Mouse (Mus musculus) lung, embryonic 16.5 days (tissue): Measurements from ENCODE around the gene Itga7. TPM values are rescaled to one million over a fixed set of nuclear protein-coding genes. Genes with fewer than 3 reads are reported as not detected.

Experiments used
- ATAC-seq: fragments of 200-750 bp; cut with Nextera tagmentation; 2 replicates; pipeline ENCODE4 v1.8.0; 2017; ENCODE audit warnings: low read depth, mild to moderate bottlenecking, moderate library complexity
- H3K27ac ChIP-seq: fragments of 300-500 bp; sonication (generic); 2 replicates; pipeline ENCODE4 v1.5.1; 2014; ENCODE audit warnings: mild to moderate bottlenecking, control low read depth, low read length
- H3K27me3 ChIP-seq: fragments of 300-500 bp; sonication (generic); 2 replicates; pipeline ENCODE4 v1.6.1; 2014; ENCODE audit warnings: low read depth, low read length, mixed read lengths; ENCODE audit not compliant: control insufficient read depth, insufficient read depth
- H3K36me3 ChIP-seq: fragments of 300-500 bp; sonication (generic); 2 replicates; pipeline ENCODE4 v1.6.1; 2014; ENCODE audit warnings: low read length; ENCODE audit not compliant: control insufficient read depth, insufficient read depth
- H3K4me1 ChIP-seq: fragments of 300-500 bp; sonication (generic); replicated peaks from 2 replicates; pipeline ENCODE4 v1.6.1; 2014; ENCODE audit warnings: low read length, mixed read lengths; ENCODE audit not compliant: control insufficient read depth, insufficient read depth
- H3K4me2 ChIP-seq: fragments of 300-500 bp; sonication (generic); 2 replicates; pipeline ENCODE4 v1.6.1; 2014; ENCODE audit warnings: low read depth, low read length, control low read depth
- H3K4me3 ChIP-seq: fragments of 300-500 bp; sonication (generic); 2 replicates; pipeline ENCODE4 v1.5.1; 2014; ENCODE audit warnings: mild to moderate bottlenecking, low read length, control low read depth
- H3K9ac ChIP-seq: fragments of 300-500 bp; sonication (generic); 2 replicates; pipeline ENCODE4 v1.6.1; 2014; ENCODE audit warnings: low read length, control low read depth
- H3K9me3 ChIP-seq: fragments of 300-500 bp; sonication (generic); 2 replicates; pipeline ENCODE4 v1.6.1; 2016; ENCODE audit warnings: low read length; ENCODE audit not compliant: control insufficient read depth
- WGBS: fragments of 180-500 bp; shearing (Covaris S2); extraction: QIAGEN DNeasy Blood & Tissue Kit; methylation state at CpG from one replicate; pipeline ENCODE4 v1.1.7; 2014; 5-methylcytosine and 5-hydroxymethylcytosine counted together
- polyA plus RNA-seq: library from polyadenylated mRNA; unstranded; fragments of >200 nt; fragmentation: Nextera tagmentation; extraction: Ambion mirVana; gene quantifications from 2 replicates; pipeline ENCODE4 v1.2.1, GENCODE M21; 2015

The Itga7 gene
- polyA plus RNA-seq, 1 experiment from 2014 or later: 8.5 TPM

DNA sequence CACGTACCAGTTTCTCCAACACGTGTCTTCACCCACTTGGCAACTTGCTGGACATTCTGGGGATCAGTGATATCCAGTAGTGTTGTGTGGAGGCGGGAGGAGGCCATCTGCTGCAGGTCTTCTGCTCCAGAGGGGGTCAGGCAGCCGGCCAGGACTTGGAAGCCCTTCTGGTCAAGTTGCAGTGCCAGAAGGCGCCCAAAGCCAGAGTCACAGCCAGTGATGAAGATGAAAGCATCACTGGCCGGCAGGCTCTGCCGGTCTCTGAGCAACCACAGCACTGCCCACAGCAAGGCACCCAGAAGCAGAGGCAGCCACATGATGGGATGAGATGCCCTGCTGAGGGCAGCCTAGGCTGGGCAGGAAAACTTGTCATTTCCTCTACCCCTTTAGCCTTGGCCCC, 15.4 kb upstream of the Itga7 start:
- Histone ChIP-seq H3K27ac (no peak overlapping the region), H3K36me3 (peaks cover 9% of the 10 kb centered on the region), H3K9me3 (no peaks in the 10 kb centered on the region), H3K27me3 (no peaks in the 10 kb centered on the region), H3K9ac (no peak overlapping the region), H3K4me1 (peaks cover 19% of the 10 kb centered on the region), H3K4me2 (no peak overlapping the region), H3K4me3 (no peak overlapping the region)
- no peak for ATAC-seq
- WGBS: 55% methylated on average over 7 of the region's 7 CpGs

DNA sequence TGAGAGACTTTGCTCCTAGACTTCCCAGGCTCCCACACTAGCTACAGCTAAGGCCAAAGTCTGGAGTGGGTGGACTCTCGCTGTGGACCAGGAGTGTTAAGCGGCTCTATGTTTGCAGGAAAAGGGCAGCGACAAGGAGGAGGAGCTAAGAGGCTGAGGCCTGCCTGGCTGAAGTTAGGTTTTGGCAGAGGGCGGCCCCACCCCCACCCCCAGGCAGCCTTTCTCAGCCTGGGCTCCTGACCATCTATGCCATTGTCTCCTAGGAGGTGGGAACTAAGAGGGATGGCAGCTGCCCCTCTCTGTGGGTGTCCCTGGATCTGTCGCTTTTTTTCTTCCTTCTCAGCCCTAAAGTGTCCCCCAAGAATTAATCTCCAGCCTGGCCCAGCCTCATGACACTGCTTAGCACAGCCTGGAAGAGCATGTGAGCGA, 14.4 kb upstream of the Itga7 start:
- no peak overlapping the region for H3K4me2 ChIP-seq
- 26% methylated on average over 6 of the region's 6 CpGs for WGBS
- no peak overlapping the region for H3K9ac ChIP-seq
- peaks cover 27% of the 10 kb centered on the region for H3K4me1 ChIP-seq
- H3K4me3 ChIP-seq: no peak overlapping the region
- peaks cover 7% of the 10 kb centered on the region for H3K36me3 ChIP-seq
- peak overlapping the region; percentile 48 for H3K27ac ChIP-seq
- no peaks in the 10 kb centered on the region for H3K9me3 ChIP-seq
- no peaks in the 10 kb centered on the region for H3K27me3 ChIP-seq
- no peak for ATAC-seq

DNA sequence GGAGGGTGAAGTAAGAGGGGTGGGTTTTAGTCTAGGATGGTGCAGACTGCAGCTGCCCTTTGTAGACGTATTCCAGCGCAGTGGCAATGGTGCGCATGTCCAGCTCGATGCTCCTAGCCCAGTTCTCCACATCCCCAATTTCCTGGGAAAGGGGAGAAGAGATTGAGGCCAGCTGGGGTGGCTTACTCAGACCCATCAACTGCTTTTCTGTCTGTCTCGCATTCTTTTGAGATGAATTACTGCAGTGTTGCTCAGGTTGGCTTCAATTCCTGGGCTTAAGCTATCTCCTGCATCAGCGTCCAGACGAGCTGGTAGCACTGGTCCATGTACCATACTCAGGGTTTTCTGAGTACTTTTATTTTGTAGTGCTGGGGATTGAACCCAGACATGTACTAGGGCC, 13.7 kb upstream of the Itga7 start:
- Histone ChIP-seq H3K4me1 (peaks cover 27% of the 10 kb centered on the region), H3K4me2 (no peak overlapping the region), H3K36me3 (0 out of 2 replicates have a peak, but pooled peaks cover 2% of the 10 kb centered on the region), H3K9me3 (no peaks in the 10 kb centered on the region), H3K27me3 (no peaks in the 10 kb centered on the region), H3K9ac (no peak overlapping the region), H3K27ac (peak overlapping the region; percentile 48), H3K4me3 (no peak overlapping the region)
- ATAC-seq: no peak
- WGBS: 70% methylated on average over 7 of the region's 7 CpGs

- H3K4me3 ChIP-seq: no peak overlapping the region
- 52% methylated on average over 3 of the region's 3 CpGs for WGBS
Observed at GRCm38 (mm10) chr10:128920736-128921161, 12.9 kb upstream of the Itga7 start.

GRCm38 (mm10) chr10:128921251-128921650, 12.4 kb upstream of the Itga7 start:
- Histone ChIP-seq H3K27me3 (no peaks in the 10 kb centered on the region), H3K36me3 (0 out of 2 replicates have a peak, but pooled peaks cover 2% of the 10 kb centered on the region), H3K9me3 (no peaks in the 10 kb centered on the region), H3K4me3 (no peak overlapping the region), H3K4me2 (no peak overlapping the region), H3K27ac (peak overlapping the region; percentile 54; the same call in 1 of the 2 replicates), H3K9ac (no peak overlapping the region), H3K4me1 (peaks cover 27% of the 10 kb centered on the region)
- ATAC-seq: no peak
- WGBS: 47% methylated on average over 1 of the region's 1 CpGs

More at GRCm38 (mm10) chr10:128920736-128921161, 12.9 kb upstream of the Itga7 start:
- Histone ChIP-seq H3K9ac (peak overlapping the region; percentile 32; the same call in 1 of the 2 replicates), H3K27me3 (no peaks in the 10 kb centered on the region), H3K9me3 (no peaks in the 10 kb centered on the region), H3K4me1 (peaks cover 27% of the 10 kb centered on the region), H3K36me3 (0 out of 2 replicates have a peak, but pooled peaks cover 2% of the 10 kb centered on the region), H3K4me2 (0 out of 2 replicates have a peak overlapping the region, but pooled peaks have one; percentile 6), H3K27ac (peak overlapping the region; percentile 1; the same call in 1 of the 2 replicates)
- ATAC-seq: no peak

- Histone ChIP-seq H3K4me1 (peaks cover 27% of the 10 kb centered on the region), H3K9me3 (no peaks in the 10 kb centered on the region), H3K27ac (peak overlapping the region; percentile 98), H3K4me2 (peak overlapping the region; percentile 94), H3K4me3 (peak overlapping the region; percentile 83), H3K36me3 (0 out of 2 replicates have a peak, but pooled peaks cover 2% of the 10 kb centered on the region), H3K27me3 (no peaks in the 10 kb centered on the region), H3K9ac (peak overlapping the region; percentile 83)
- 62% methylated on average over 16 of the region's 16 CpGs for whole genome bisulfite sequencing
- no peak for ATAC-seq
Observed at GRCm38 (mm10) chr10:128921883-128922821, 11.5 kb upstream of the Itga7 start.

GRCm38 (mm10) chr10:128922822-128923012, 10.9 kb upstream of the Itga7 start, which contains the start of gene Rdh5:
TSS of gene Rdh5 (minus strand) at chr10:128922888.
- peak within 1 kb of the TSS; percentile 83 for H3K4me3 ChIP-seq
- peak within 1 kb of the TSS; percentile 83 for H3K9ac ChIP-seq
- no peaks in the 10 kb centered on the region for H3K9me3 ChIP-seq
- 17% methylated on average over 1 of the region's 1 CpGs for WGBS
- peak within 1 kb of the TSS; percentile 98 for H3K27ac ChIP-seq
- no peak for ATAC-seq
- H3K27me3 ChIP-seq: no peaks in the 10 kb centered on the region
- H3K4me1 ChIP-seq: peaks cover 27% of the 10 kb centered on the region
- no peaks in the 10 kb centered on the region for H3K36me3 ChIP-seq
- H3K4me2 ChIP-seq: peak within 1 kb of the TSS; percentile 94

DNA sequence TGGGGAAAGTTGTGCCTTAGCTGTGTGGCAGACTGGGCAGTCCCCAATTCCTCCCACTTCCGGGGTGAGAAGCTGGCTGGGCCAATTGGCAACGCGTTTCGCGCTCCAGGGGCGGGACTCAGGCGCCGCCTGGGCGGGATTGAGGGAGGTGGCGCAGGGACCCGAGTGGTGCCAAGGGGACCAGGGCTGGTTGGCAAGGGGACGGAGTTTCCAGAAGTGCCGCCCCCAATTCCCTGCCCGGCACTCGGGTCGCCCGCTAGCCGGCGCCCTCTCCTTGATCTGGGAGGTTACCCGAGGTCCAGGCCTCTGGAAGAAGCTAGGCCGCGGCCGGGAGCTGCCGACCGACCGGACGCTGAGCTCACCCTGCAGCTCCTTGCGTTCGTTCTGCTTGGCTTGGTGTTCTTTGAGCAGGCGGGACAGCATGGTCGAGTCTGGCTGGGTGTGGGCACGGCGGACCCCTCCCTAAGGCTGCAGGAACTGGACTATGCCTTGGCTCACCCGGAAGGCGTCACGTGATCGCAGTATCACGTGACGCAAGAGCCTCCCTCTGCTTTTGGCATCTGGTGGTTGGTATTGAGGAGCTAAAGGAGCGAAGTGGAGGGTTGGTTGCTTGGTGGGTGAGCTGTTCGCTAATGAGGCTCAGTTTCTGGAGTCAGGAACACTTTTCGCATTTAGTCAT, 10.5 kb upstream of the Itga7 start:
- peak; percentile 96 for ATAC-seq
- peaks cover 27% of the 10 kb centered on the region for H3K4me1 ChIP-seq
- H3K9ac ChIP-seq: peak overlapping the region; percentile 83
- WGBS: under 1% methylated on average over 42 of the region's 42 CpGs
- H3K4me3 ChIP-seq: peak overlapping the region; percentile 83
- no peaks in the 10 kb centered on the region for H3K9me3 ChIP-seq
- peak overlapping the region; percentile 98 for H3K27ac ChIP-seq
- no peaks in the 10 kb centered on the region for H3K27me3 ChIP-seq
- H3K36me3 ChIP-seq: no peaks in the 10 kb centered on the region
- H3K4me2 ChIP-seq: peak overlapping the region; percentile 94

DNA sequence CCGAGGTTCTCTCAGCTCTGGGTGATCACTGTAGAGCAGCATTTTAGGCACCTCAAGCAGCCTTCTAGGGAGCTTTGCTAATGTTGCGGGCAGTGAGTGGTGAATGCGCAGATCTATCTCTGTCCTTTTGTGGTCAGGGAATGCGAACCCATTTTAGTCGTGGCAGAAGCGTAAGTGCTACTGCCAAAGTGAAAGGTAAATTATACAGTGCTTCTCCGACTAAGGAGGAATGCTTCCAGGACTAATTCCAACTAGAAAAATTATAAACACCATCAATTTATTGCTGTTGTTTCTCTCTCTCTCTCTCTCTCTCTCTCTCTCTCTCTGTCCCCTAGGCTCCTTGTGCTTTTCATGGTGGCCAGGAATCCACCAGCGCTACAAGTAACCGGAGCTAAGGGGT, 9.7 kb upstream of the Itga7 start, which contains the start of gene Bloc1s1:
TSS of gene Bloc1s1 (minus strand) at position 101 of the 400 bp plus-strand sequence.
- no peak for ATAC-seq
- Histone ChIP-seq H3K4me3 (peak within 1 kb of the TSS; percentile 83), H3K4me2 (peak within 1 kb of the TSS; percentile 94), H3K36me3 (no peaks in the 10 kb centered on the region), H3K9me3 (no peaks in the 10 kb centered on the region), H3K27ac (peak within 1 kb of the TSS; percentile 98), H3K9ac (peak within 1 kb of the TSS; percentile 83), H3K4me1 (peaks cover 27% of the 10 kb centered on the region), H3K27me3 (no peaks in the 10 kb centered on the region)
- 57% methylated on average over 9 of the region's 9 CpGs for WGBS
